Mouse (Mus musculus) heart, postnatal 0 days (tissue): ENCODE measurements around the gene 1110002E22Rik. TPM values are rescaled to one million over a fixed set of nuclear protein-coding genes. Genes with fewer than 3 reads are reported as not detected.

Source experiments
- ATAC-seq: fragments of 200-750 bp; cut with Nextera tagmentation; 2 replicates; pipeline ENCODE4 v1.8.0; 2017; ENCODE audit warnings: low read depth, moderate number of reproducible peaks, moderate library complexity; ENCODE audit not compliant: insufficient read depth
- DNase-seq: peaks from one replicate; pipeline ENCODE4 v3.0.0-alpha.2; 2016; ENCODE audit warnings: low spot score
- H3K27ac ChIP-seq: fragments of 300-500 bp; sonication (generic); 2 replicates; pipeline ENCODE4 v1.5.1; 2014; ENCODE audit warnings: low read depth, mild to moderate bottlenecking
- H3K27me3 ChIP-seq: fragments of 300-500 bp; sonication (generic); 2 replicates; pipeline ENCODE4 v1.6.1; 2014; ENCODE audit warnings: low read length, mixed read lengths; ENCODE audit not compliant: control insufficient read depth, insufficient read depth
- H3K36me3 ChIP-seq: fragments of 300-500 bp; sonication (generic); replicated peaks from 2 replicates; pipeline ENCODE4 v1.6.1; 2014; ENCODE audit warnings: low read length, mixed read lengths; ENCODE audit not compliant: control insufficient read depth, insufficient read depth
- H3K4me1 ChIP-seq: fragments of 300-500 bp; sonication (generic); 2 replicates; pipeline ENCODE4 v1.6.1; 2014; ENCODE audit warnings: antibody characterized with exemption; ENCODE audit not compliant: control insufficient read depth, insufficient read depth
- H3K4me2 ChIP-seq: fragments of 300-500 bp; sonication (generic); 2 replicates; pipeline ENCODE4 v1.6.1; 2014; ENCODE audit warnings: low read depth, mild to moderate bottlenecking, low read length, moderate library complexity
- H3K4me3 ChIP-seq: fragments of 300-500 bp; sonication (generic); 2 replicates; pipeline ENCODE4 v1.5.1; 2014; ENCODE audit warnings: low read depth, low read length
- H3K9ac ChIP-seq: fragments of 300-500 bp; sonication (generic); replicated peaks from 2 replicates; pipeline ENCODE4 v1.6.1; 2014; ENCODE audit warnings: low read depth, low read length, mixed read lengths
- H3K9me3 ChIP-seq: fragments of 300-500 bp; sonication (generic); replicated peaks from 2 replicates; pipeline ENCODE4 v1.6.1; 2016; ENCODE audit warnings: low read length; ENCODE audit not compliant: control insufficient read depth
- CTCF ChIP-seq: IDR thresholded peaks from 2 replicates; pipeline ENCODE4 v1.5.1; 2016; ENCODE audit warnings: antibody characterized with exemption, control low read depth, low read depth
- EP300 ChIP-seq: IDR thresholded peaks from 2 replicates; pipeline ENCODE4 v1.6.1; 2016; ENCODE audit warnings: antibody characterized with exemption, low read depth
- WGBS: fragments of 180-500 bp; shearing (Covaris S2); extraction: QIAGEN DNeasy Blood & Tissue Kit; methylation state at CpG from one replicate; pipeline ENCODE4 v1.1.7; 2014; 5-methylcytosine and 5-hydroxymethylcytosine counted together
- polyA plus RNA-seq: library from polyadenylated mRNA; unstranded; fragments of >200 nt; fragmentation: Nextera tagmentation; extraction: Ambion mirVana; gene quantifications from 2 replicates; pipeline ENCODE4 v1.2.1, GENCODE M21; 2015
- total RNA-seq: library from RNA; depleted of rRNA; stranded (reverse); fragments of >200 nt; gene quantifications from 2 replicates; pipeline ENCODE4 v1.2.3, GENCODE M21; 2014; ENCODE audit warnings: low replicate concordance; rRNA removed

The 1110002E22Rik gene
- total and polyA plus RNA-seq, 2 experiments from 2014 or later: 13.3 to 32.5 TPM

DNA sequence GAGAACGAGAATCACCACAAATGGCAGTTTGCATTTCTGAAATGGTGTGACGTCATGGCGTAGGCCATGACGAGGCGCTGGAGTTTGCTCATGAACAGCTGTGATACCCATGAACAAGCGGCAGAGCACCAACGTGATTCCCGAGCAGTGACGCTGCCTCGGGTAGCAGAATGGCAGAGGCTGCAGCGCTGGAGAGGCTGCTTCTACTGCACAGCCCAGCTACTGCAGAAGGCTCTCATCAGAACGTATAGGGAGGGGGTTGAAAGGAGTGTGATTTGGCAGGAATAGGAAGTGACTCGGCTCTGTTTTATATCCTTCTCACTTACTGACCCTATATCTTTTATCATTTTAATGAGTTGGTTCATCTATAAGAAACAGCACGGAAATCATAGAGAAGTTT, 54.0 kb downstream of the 1110002E22Rik start:
- TF ChIP-seq CTCF: no peak
- no peak for TF ChIP-seq EP300
- H3K36me3 ChIP-seq: no peaks in the 10 kb centered on the region
- 42% methylated on average over 14 of the region's 14 CpGs for WGBS
- peak overlapping the region; percentile 86 for H3K27ac ChIP-seq
- ATAC-seq (peak; percentile 32), DNase-seq (peak; percentile 34)
- H3K27me3 ChIP-seq: no peaks in the 10 kb centered on the region
- peaks cover 28% of the 10 kb centered on the region for H3K4me1 ChIP-seq
- H3K9me3 ChIP-seq: no peaks in the 10 kb centered on the region
- peak overlapping the region; percentile 33 for H3K4me2 ChIP-seq
- H3K4me3 ChIP-seq: 0 out of 2 replicates have a peak overlapping the region, but pooled peaks have one; percentile 17
- H3K9ac ChIP-seq: 0 out of 2 replicates have a peak overlapping the region, but pooled peaks have one; percentile 9

DNA sequence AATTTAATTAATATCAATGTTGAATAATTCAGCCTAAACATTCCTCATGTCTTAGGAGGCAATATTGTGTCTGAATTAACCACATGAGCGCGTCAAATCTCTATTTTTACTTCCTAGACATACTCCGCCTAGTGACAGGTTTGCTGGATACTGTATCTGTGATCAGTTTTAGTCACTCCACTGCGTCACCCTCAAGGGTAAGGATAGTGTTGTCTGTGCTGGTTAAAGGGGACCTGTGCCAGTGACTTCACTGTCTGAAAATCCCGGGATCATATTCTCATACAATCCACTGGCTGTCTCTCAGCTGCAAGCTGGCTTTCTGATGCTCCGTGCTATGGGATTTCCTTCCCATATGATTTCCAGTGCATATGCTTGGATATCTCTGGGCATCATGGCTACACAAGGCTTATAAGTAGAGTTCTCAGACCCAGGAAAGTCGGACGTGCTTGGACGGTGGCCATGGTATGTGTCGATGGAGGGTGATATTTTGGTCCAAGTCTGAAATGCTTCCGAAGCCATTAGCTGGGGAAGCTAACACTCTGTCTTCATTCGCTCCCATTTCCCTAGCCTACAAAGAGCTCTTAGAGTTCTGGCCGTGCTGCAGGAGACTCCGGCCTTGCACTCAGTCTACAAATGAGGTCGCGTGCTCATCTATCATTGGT, 54.7 kb downstream of the 1110002E22Rik start:
- WGBS: 35% methylated on average over 16 of the region's 16 CpGs
- Histone ChIP-seq H3K36me3 (no peaks in the 10 kb centered on the region), H3K9me3 (no peaks in the 10 kb centered on the region), H3K27me3 (no peaks in the 10 kb centered on the region), H3K4me3 (no peak overlapping the region), H3K4me1 (peaks cover 28% of the 10 kb centered on the region), H3K4me2 (peak overlapping the region; percentile 33), H3K27ac (peak overlapping the region; percentile 86), H3K9ac (no peak overlapping the region)
- peak; percentile 65 for DNase-seq
- peak; percentile 88 for ATAC-seq
- TF ChIP-seq EP300 (no peak), CTCF (peak; percentile 34)

DNA sequence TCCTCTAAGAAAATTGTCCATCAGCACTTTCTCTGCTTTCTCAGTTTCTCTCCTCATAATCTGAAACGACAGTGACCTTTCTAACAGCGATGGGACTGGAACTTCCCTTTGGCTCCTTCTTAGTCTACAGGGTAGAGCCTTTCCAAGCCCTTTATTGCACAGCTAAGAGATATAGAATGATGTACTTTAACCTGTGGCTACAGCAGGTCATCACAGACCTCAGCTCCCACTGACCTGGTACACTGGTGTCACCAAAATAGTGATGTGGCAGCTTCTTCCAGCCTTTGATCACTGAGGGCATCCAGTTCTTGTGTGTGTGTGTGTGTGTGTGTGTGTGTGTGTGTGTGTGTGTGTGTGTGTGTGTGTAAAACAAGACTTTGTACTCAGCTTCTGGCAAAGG, 56.6 kb downstream of the 1110002E22Rik start:
- ATAC-seq: no peak
- no peaks in the 10 kb centered on the region for H3K27me3 ChIP-seq
- DNase-seq: no peak
- H3K9ac ChIP-seq: no peak overlapping the region
- no peak overlapping the region for H3K4me3 ChIP-seq
- H3K27ac ChIP-seq: no peak overlapping the region
- peaks cover 25% of the 10 kb centered on the region for H3K4me1 ChIP-seq
- no peaks in the 10 kb centered on the region for H3K36me3 ChIP-seq
- TF ChIP-seq CTCF (no peak), EP300 (no peak)
- H3K4me2 ChIP-seq: no peak overlapping the region
- H3K9me3 ChIP-seq: no peaks in the 10 kb centered on the region
- WGBS: 88% methylated on average over 2 of the region's 2 CpGs

DNA sequence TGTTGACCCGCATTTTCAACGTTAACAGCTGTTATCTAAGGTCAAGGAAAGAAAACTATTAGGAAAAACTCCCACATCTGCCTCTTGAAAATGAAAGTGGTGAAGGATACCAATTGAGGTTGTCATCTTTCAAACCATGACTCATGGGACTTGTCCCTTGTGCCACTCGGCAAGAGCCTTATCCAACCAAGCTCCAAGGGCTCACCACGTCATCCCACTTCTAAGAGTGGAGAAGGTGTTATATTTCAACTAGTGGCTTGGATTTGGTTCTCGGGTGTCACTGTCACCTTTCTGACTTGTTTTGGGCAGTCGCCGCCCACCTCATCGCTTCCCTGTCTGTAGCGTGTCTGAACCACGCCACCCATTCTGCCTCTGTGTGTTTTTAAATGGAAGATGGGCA, 59.0 kb downstream of the 1110002E22Rik start:
- WGBS: 64% methylated on average over 10 of the region's 10 CpGs
- TF ChIP-seq CTCF: no peak
- no peak for TF ChIP-seq EP300
- H3K4me3 ChIP-seq: no peak overlapping the region

DNA sequence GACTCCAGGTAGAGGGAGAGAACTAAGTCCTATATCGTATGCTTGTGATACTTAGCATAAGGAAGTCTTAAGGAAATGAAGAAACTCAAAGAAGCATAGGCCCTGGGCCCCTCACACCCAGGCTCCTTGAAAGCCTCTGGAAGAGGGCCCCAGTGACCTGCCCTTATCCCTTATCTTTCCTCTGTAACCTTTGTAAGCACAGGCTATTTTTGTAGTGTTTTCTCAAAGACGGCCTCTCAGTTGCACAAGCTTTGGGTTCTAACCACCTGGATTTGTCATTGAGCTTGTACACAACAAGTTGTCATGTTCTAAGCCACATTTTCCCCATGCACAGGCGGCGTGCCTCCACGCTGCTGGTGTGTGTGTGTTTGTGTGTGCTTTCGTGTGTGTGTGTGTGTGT, 64.3 kb downstream of the 1110002E22Rik start:
- peaks cover 4% of the 10 kb centered on the region; the same call in 1 of the 2 replicates for H3K4me1 ChIP-seq
- 79% methylated on average over 6 of the region's 6 CpGs for WGBS

More for the DNA sequence above, 59.0 kb downstream of the 1110002E22Rik start:
- no peaks in the 10 kb centered on the region for H3K27me3 ChIP-seq
- no peak for DNase-seq
- no peaks in the 10 kb centered on the region for H3K9me3 ChIP-seq
- H3K9ac ChIP-seq: no peak overlapping the region
- H3K36me3 ChIP-seq: no peaks in the 10 kb centered on the region
- H3K27ac ChIP-seq: no peak overlapping the region
- peaks cover 6% of the 10 kb centered on the region for H3K4me1 ChIP-seq
- no peak overlapping the region for H3K4me2 ChIP-seq
- no peak for ATAC-seq

DNA sequence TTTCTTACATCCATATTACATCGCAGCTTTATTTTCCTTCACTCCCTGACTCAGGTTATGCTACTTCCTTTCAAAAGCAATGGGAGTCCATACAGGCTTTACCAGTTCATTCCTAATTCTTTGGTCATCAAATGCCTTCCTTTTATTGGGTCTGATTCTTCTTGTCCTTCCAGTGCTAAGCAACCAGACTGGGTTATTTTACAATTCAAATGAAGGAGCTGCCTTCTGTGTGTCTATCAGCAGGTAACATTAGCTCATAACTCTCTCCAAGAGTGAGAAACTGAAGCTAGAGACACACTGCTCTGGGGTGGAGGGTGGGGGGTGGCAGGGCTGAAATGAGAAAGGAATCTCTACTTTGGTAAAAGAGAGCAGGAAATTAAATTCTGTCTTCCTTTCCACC, 65.8 kb downstream of the 1110002E22Rik start:
- no peak overlapping the region for H3K27ac ChIP-seq

More for the DNA sequence above, 64.3 kb downstream of the 1110002E22Rik start:
- H3K27ac ChIP-seq: no peak overlapping the region
- no peaks in the 10 kb centered on the region for H3K9me3 ChIP-seq
- no peak overlapping the region for H3K4me2 ChIP-seq
- no peaks in the 10 kb centered on the region for H3K27me3 ChIP-seq
- DNase-seq (no peak), ATAC-seq (no peak)
- H3K9ac ChIP-seq: no peak overlapping the region
- TF ChIP-seq CTCF (no peak), EP300 (no peak)
- H3K36me3 ChIP-seq: no peaks in the 10 kb centered on the region
- H3K4me3 ChIP-seq: no peak overlapping the region

More for the DNA sequence above, 65.8 kb downstream of the 1110002E22Rik start:
- Histone ChIP-seq H3K9ac (no peak overlapping the region), H3K4me3 (no peak overlapping the region), H3K4me2 (no peak overlapping the region), H3K27me3 (no peaks in the 10 kb centered on the region), H3K9me3 (no peaks in the 10 kb centered on the region), H3K4me1 (peaks cover 4% of the 10 kb centered on the region; the same call in 1 of the 2 replicates), H3K36me3 (no peaks in the 10 kb centered on the region)
- no peak for DNase-seq
- 70% methylated on average over 1 of the region's 1 CpGs for WGBS
- TF ChIP-seq EP300 (no peak), CTCF (no peak)
- no peak for ATAC-seq

Other genes starting within 250 kb of the 1110002E22Rik start
- gene H2afz, start 200.6 kb upstream of the 1110002E22Rik start, total RNA-seq: 541 and 680 TPM in 2 replicates
- gene H2afz, start 200.6 kb upstream of the 1110002E22Rik start, polyA plus RNA-seq: 517 and 550 TPM in 2 replicates
- 4.0 and 5.1 TPM in 2 replicates for gene Dnajb14, start 197.4 kb upstream of the 1110002E22Rik start, total RNA-seq
- gene Dnajb14, start 197.4 kb upstream of the 1110002E22Rik start, polyA plus RNA-seq: 7.4 and 8.6 TPM in 2 replicates
- 62.6 and 125 TPM in 2 replicates for gene Lamtor3, start 146.5 kb upstream of the 1110002E22Rik start, total RNA-seq
- gene Lamtor3, start 146.5 kb upstream of the 1110002E22Rik start, polyA plus RNA-seq: 137 and 138 TPM in 2 replicates
- gene Dapp1, start 83.5 kb upstream of the 1110002E22Rik start, total RNA-seq: 11.8 and 16.1 TPM in 2 replicates
- gene Dapp1, start 83.5 kb upstream of the 1110002E22Rik start, polyA plus RNA-seq: 11.1 and 11.8 TPM in 2 replicates
- 0.11 and 1.4 TPM in 2 replicates for gene Gm5105, start 2.3 kb downstream of the 1110002E22Rik start, total RNA-seq
- 0.41 and 0.64 TPM in 2 replicates for gene Gm5105, start 2.3 kb downstream of the 1110002E22Rik start, polyA plus RNA-seq
- gene Trmt10a, start 78.4 kb downstream of the 1110002E22Rik start, total RNA-seq: 3.7 TPM in 2 replicates
- 5.3 and 5.4 TPM in 2 replicates for gene Trmt10a, start 78.4 kb downstream of the 1110002E22Rik start, polyA plus RNA-seq
- 1.5 and 3.9 TPM in 2 replicates for gene Mttp, start 79.9 kb downstream of the 1110002E22Rik start, total RNA-seq
- gene Mttp, start 79.9 kb downstream of the 1110002E22Rik start, polyA plus RNA-seq: 5.9 and 6.2 TPM in 2 replicates
- gene 4930579F01Rik, start 128.8 kb downstream of the 1110002E22Rik start, total RNA-seq: not detected in 2 replicates
- not detected in 2 replicates for gene 4930579F01Rik, start 128.8 kb downstream of the 1110002E22Rik start, polyA plus RNA-seq
- not detected in 2 replicates for gene Adh7, start 152.7 kb downstream of the 1110002E22Rik start, total RNA-seq
- 0.51 TPM in 1 of 2 replicates, not detected in the other for gene Adh7, start 152.7 kb downstream of the 1110002E22Rik start, polyA plus RNA-seq
- gene Adh1, start 195.9 kb downstream of the 1110002E22Rik start, total RNA-seq: 15.8 and 73.9 TPM in 2 replicates
- 10.8 and 11.8 TPM in 2 replicates for gene Adh1, start 195.9 kb downstream of the 1110002E22Rik start, polyA plus RNA-seq
- gene Adh6a, start 248.2 kb downstream of the 1110002E22Rik start, total RNA-seq: not detected in 2 replicates
- gene Adh6a, start 248.2 kb downstream of the 1110002E22Rik start, polyA plus RNA-seq: not detected in 2 replicates